Mouse (Mus musculus): ENCODE measurements around the gene Rhox3c.
"Not testable (repeated sequence)": the region's sequence is repeated elsewhere in the genome, so short reads cannot be mapped to it uniquely, and the experiment has no call there.

Gene Rhox3c

DNA sequence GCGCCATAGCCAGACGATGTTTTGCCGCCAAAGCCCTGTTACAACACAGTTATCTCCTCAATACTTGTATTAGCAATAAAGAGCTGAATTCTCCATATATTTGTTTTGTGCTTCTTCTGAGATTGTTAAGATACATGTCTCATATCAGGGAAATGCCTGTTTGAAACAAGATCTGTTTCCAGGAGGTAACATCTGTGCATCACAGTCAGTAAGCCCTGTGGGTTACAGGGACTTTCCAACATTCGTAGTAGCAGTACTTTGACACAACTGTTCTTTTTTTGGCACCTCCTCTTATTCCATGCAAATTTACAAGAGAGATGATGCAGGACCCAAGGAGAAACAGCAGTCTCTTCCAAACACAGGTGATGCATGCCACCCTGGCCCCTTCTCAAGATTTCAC, at the start of gene Rhox3c:
Rhox3c (plus strand) TSS at position 301 of the 400 bp plus-strand sequence.
- not testable (repeated sequence) for DNase-seq

DNA sequence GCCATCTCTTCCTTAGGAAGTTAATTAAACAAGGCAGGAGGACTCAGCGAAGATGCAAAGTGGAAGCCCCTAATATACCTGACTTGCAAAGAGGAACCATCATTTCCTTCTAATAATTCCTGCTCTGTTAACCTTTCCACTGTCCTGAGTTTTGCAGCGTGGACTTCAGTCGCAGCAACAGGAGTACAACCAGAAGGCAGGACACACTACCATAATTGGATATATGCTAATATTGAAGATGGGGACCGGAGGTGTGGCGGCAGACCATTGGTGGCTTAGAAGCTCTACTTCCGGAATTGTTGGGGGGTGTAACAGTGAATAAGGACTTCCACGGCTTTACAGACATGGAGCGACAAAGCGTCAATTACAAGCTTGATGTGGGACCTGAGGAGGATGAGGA, 46.6 kb upstream of the Rhox3c start, which contains the start of gene Rhox2b:
Rhox2b (plus strand) TSS at position 301 of the 400 bp plus-strand sequence.
- DNase-seq = not testable (repeated sequence)

DNA sequence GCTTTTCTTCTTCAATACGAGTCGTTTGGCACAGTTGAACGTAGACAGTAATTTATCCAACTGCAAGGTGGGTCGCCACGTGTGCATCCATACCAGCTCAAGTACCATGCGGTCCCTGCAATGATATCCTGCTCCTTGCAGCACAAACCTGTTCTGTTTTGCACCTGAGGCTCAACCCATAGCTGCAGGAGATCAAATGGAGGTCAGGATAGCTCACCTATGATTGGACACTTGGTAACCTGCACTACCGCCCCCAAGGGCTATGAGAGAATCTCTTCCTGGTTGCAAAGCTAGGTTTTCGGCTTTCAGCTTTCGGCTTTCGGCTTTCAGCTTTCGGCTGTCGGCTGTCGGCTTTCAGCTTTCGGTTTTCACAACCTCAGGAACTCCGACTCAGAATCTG, 26.2 kb upstream of the Rhox3c start, which contains the start of gene Rhox4b:
Rhox4b (plus strand) TSS at position 301 of the 400 bp plus-strand sequence.
- DNase-seq = not testable (repeated sequence)

DNA sequence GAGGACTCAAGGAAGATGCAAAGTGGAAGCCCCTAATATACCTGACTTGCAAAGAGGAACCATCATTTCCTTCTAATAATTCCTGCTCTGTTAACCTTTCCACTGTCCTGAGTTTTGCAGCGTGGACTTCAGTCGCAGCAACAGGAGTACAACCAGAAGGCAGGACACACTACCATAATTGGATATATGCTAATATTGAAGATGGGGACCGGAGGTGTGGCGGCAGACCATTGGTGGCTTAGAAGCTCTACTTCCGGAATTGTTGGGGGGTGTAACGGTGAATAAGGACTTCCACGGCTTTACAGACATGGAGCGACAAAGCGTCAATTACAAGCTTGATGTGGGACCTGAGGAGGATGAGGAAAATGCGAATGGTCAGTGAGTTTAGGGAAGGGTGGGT, 5.0 kb upstream of the Rhox3c start, which contains the start of gene Rhox2c:
Rhox2c (plus strand) TSS at position 301 of the 400 bp plus-strand sequence.
- DNase-seq = not testable (repeated sequence)

DNA sequence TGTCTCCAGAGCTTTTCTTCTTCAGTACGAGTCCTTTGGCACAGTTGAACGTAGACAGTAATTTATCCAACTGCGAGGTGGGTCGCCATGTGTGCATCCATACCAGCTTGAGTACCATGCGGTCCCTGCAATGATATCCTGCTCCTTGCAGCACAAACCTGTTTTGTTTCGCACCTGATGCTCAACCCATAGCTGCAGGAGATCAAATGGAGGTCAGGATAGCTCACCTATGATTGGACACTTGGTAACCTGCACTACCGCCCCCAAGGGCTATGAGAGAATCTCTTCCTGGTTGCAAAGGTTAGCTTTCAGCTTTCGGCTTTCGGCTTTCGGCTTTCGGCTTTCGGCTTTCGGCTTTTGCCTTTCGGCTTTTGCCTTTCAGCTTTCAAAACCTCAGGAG, 21.7 kb downstream of the Rhox3c start, which contains the start of gene Rhox4c:
Rhox4c (plus strand) TSS at position 301 of the 400 bp plus-strand sequence.
- DNase-seq = not testable (repeated sequence)

DNA sequence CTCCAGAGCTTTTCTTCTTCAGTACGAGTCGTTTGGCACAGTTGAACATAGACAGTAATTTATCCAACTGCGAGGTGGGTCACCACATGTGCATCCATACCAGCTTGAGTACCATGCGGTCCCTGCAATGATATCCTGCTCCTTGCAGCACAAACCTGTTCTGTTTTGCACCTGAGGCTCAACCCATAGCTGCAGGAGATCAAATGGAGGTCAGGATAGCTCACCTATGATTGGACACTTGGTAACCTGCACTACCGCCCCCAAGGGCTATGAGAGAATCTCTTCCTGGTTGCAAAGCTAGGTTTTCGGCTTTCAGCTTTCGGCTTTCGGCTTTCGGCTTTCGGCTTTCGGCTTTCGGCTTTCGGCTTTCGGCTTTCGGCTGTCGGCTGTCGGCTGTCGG, 55.7 kb downstream of the Rhox3c start, which contains the start of gene Rhox4d:
Rhox4d (plus strand) TSS at position 301 of the 400 bp plus-strand sequence.
- not testable (repeated sequence) for DNase-seq
